Mouse (Mus musculus) CD4-positive helper T cell, adult 2 months (primary cell): ENCODE results near the gene Cbfa2t3.
"Not testable (repeated sequence)": the region's sequence is repeated elsewhere in the genome, so short reads cannot be mapped to it uniquely, and the experiment has no call there.

ENCODE experiments used
- DNase-seq: peaks from one replicate; pipeline ENCODE4 v3.0.0-alpha.2; 2012; ENCODE audit warnings: low read depth, missing footprints, low spot score

The Cbfa2t3 gene

GRCm38 (mm10) chr8:122640825-122641224 lies 58.1 kb downstream of the Cbfa2t3 start:
- DNase-seq = no peak

GRCm38 (mm10) chr8:122639521-122640248 lies 59.2 kb downstream of the Cbfa2t3 start:
- no peak for DNase-seq

GRCm38 (mm10) chr8:122638601-122639000 lies 60.3 kb downstream of the Cbfa2t3 start:
- no peak for DNase-seq

GRCm38 (mm10) chr8:122637230-122637629 lies 61.7 kb downstream of the Cbfa2t3 start:
- no peak for DNase-seq

- no peak for DNase-seq
Observed at GRCm38 (mm10) chr8:122636803-122637175, 62.1 kb downstream of the Cbfa2t3 start.

GRCm38 (mm10) chr8:122635878-122636802 lies 62.8 kb downstream of the Cbfa2t3 start:
- no peak for DNase-seq

- no peak for DNase-seq
Observed at GRCm38 (mm10) chr8:122633205-122633604, 65.7 kb downstream of the Cbfa2t3 start.

- not testable (repeated sequence) for DNase-seq
Observed at GRCm38 (mm10) chr8:122632134-122632533, 66.8 kb downstream of the Cbfa2t3 start.

GRCm38 (mm10) chr8:122630696-122631095 lies 68.2 kb downstream of the Cbfa2t3 start:
- DNase-seq = no peak

GRCm38 (mm10) chr8:122629388-122629787 lies 69.5 kb downstream of the Cbfa2t3 start:
- DNase-seq = no peak

GRCm38 (mm10) chr8:122626896-122627295 lies 72.0 kb downstream of the Cbfa2t3 start:
- DNase-seq = no peak

- no peak for DNase-seq
Observed at GRCm38 (mm10) chr8:122625811-122626210, 73.1 kb downstream of the Cbfa2t3 start.

- no peak for DNase-seq
Observed at GRCm38 (mm10) chr8:122624653-122625052, 74.3 kb downstream of the Cbfa2t3 start.

- DNase-seq = no peak
Observed at GRCm38 (mm10) chr8:122623844-122624642, 74.9 kb downstream of the Cbfa2t3 start.

- DNase-seq = no peak
Observed at GRCm38 (mm10) chr8:122622727-122623126, 76.2 kb downstream of the Cbfa2t3 start, which contains the start of gene Pabpn1l. Gene Pabpn1l (minus strand): TSS chr8:122622739.

GRCm38 (mm10) chr8:122620446-122620845 lies 78.5 kb downstream of the Cbfa2t3 start:
- DNase-seq = no peak

- DNase-seq = no peak
Observed at GRCm38 (mm10) chr8:122618660-122619378, 80.1 kb downstream of the Cbfa2t3 start.

- DNase-seq = peak; percentile 79
Observed at GRCm38 (mm10) chr8:122617947-122618546, 80.9 kb downstream of the Cbfa2t3 start.

GRCm38 (mm10) chr8:122616181-122616905 lies 82.6 kb downstream of the Cbfa2t3 start:
- DNase-seq = no peak
